Mouse (Mus musculus): ENCODE results near the gene Limch1.

Limch1 gene

GRCm38 (mm10) chr5:66872681-66873080 lies 127.1 kb downstream of the Limch1 start:
- no peak for DNase-seq (ENCODE audit: extremely low read depth, low read depth)

- no peak for DNase-seq (ENCODE audit: extremely low read depth, low read depth)
Observed at GRCm38 (mm10) chr5:66876018-66876805, 130.6 kb downstream of the Limch1 start.

GRCm38 (mm10) chr5:66877066-66877465 lies 131.4 kb downstream of the Limch1 start:
- no peak for DNase-seq (ENCODE audit: extremely low read depth, low read depth)

GRCm38 (mm10) chr5:66881901-66882341 lies 136.3 kb downstream of the Limch1 start:
- no peak for DNase-seq (ENCODE audit: extremely low read depth, low read depth)

GRCm38 (mm10) chr5:66882718-66883117 lies 137.1 kb downstream of the Limch1 start:
- DNase-seq (ENCODE audit: extremely low read depth, low read depth), result no peak

- DNase-seq (ENCODE audit: extremely low read depth, low read depth), result no peak
Observed at GRCm38 (mm10) chr5:66884505-66884904, 138.9 kb downstream of the Limch1 start.

GRCm38 (mm10) chr5:66886410-66887120 lies 140.9 kb downstream of the Limch1 start:
- no peak for DNase-seq (ENCODE audit: extremely low read depth, low read depth)

- DNase-seq (ENCODE audit: extremely low read depth, low read depth), result no peak
Observed at GRCm38 (mm10) chr5:66888061-66888460, 142.4 kb downstream of the Limch1 start.

- DNase-seq (ENCODE audit: extremely low read depth, low read depth), result no peak
Observed at GRCm38 (mm10) chr5:66889337-66889736, 143.7 kb downstream of the Limch1 start.

- no peak for DNase-seq (ENCODE audit: extremely low read depth, low read depth)
Observed at GRCm38 (mm10) chr5:66895440-66896120, 150.0 kb downstream of the Limch1 start.

- no peak for DNase-seq (ENCODE audit: extremely low read depth, low read depth)
Observed at GRCm38 (mm10) chr5:66897584-66897983, 152.0 kb downstream of the Limch1 start.

GRCm38 (mm10) chr5:66898252-66898651 lies 152.6 kb downstream of the Limch1 start:
- DNase-seq (ENCODE audit: extremely low read depth, low read depth), result no peak

- DNase-seq (ENCODE audit: extremely low read depth, low read depth), result no peak
Observed at GRCm38 (mm10) chr5:66898811-66899430, 153.3 kb downstream of the Limch1 start.

GRCm38 (mm10) chr5:66901116-66901515 lies 155.5 kb downstream of the Limch1 start:
- DNase-seq (ENCODE audit: extremely low read depth, low read depth), result no peak

- DNase-seq (ENCODE audit: extremely low read depth, low read depth), result no peak
Observed at GRCm38 (mm10) chr5:66904835-66905234, 159.2 kb downstream of the Limch1 start.

- no peak for DNase-seq (ENCODE audit: extremely low read depth, low read depth)
Observed at GRCm38 (mm10) chr5:66908883-66909282, 163.3 kb downstream of the Limch1 start.

- no peak for DNase-seq (ENCODE audit: extremely low read depth, low read depth)
Observed at GRCm38 (mm10) chr5:66909962-66910361, 164.3 kb downstream of the Limch1 start.

- no peak for DNase-seq (ENCODE audit: extremely low read depth, low read depth)
Observed at GRCm38 (mm10) chr5:66910610-66911009, 165.0 kb downstream of the Limch1 start.

- DNase-seq (ENCODE audit: extremely low read depth, low read depth), result no peak
Observed at GRCm38 (mm10) chr5:66911068-66911467, 165.4 kb downstream of the Limch1 start.

- no peak for DNase-seq (ENCODE audit: extremely low read depth, low read depth)
Observed at GRCm38 (mm10) chr5:66913791-66914190, 168.2 kb downstream of the Limch1 start.
